Mouse (Mus musculus): ENCODE data around the gene Eif3a.

Gene Eif3a

DNA sequence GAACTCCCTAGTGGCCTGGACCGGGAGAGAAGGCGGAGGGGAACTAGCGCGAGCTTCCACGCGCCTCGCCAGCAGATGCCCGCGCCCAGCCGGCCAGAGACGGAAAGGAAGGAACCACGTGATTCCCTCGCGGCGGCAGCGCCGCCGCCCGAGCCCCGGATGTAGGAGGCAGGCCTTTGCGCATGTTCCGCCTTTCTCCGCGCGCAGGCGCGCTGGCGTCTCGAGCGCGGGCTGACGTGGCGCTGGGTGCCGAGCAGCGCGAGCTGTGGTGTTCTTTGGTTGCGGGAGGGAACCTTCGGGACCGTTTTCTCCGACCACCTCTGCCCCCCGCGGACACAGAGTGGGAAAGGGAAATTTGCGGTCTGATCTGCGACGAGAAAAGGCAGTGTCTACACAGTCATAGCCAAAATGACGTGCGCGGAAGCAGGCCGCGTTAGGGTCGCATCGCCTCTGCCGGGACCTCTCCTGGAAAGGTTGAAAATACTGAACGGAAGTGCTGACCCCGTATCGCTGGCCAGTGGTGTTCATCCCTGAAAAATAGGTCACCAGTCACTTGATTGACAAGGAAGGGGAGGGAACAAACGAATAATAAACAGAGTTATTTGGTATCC, at the start of gene Eif3a:
Eif3a (minus strand) TSS at position 108 of the 611 bp plus-strand sequence.
- peak; percentile 93 to 95 for DNase-seq

GRCm38 (mm10) chr19:60837747-60838146, 47.3 kb upstream of the Eif3a start:
- DNase-seq = peak; percentile 61 to 72

DNA sequence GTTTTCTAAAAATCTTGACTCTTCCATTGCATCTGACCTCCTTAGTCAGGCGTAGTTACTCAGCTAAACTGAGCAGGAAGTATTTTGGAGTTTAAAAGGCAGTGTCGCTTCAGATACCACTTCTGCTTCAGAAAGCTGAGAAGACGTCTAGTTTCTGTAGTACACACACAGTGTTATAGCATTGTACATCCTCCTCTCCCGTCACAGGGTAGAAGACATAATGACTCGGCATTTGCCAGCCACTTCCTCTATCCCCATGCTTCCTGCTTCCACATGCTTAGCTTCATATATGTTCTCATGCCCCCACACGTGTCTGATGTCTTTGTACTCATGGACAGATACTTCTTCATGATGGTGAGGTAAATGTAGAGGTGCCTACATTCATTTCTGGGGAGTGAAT, 28.2 kb upstream of the Eif3a start:
- no peak for DNase-seq

DNA sequence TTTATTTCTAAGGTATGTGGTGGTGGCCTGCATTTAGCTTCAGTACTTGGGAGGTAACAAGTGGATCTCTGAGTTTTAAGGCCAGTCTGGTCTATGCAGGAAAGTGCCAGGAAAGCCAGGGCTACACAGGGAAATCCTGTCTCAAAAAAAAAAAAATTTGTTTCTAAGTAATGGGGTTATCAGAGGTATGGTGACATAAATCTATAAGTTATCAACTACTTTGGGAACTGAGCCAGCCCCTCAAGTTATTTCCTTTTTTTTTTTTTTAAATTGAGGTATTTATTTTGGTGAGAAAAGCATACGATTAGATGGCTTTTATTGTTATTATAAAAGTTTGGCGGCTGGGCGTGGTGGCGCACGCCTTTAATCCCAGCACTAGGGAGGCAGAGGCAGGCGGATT, 22.7 kb upstream of the Eif3a start:
- DNase-seq = no peak

DNA sequence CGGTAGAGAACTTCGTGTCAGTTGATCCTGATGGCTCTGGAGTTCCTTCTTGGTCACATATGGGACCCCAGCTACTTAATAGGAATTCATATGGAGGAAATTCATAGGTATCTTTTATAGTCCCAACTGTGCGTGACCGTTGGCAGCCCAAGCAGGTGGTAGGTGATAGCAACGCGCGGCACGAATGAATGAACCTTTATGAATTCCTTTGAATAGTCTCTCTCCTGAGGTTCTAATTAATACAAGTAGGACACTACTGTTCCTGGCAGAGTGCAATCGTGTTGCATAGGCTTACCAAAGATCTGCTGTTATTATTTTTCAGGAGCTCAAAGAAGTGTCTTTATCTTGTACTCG, 21.6 kb upstream of the Eif3a start:
- DNase-seq = no peak

- DNase-seq = peak; percentile 95 to 96
Observed at GRCm38 (mm10) chr19:60811098-60812035, 20.9 kb upstream of the Eif3a start, which contains the start of gene Fam45a. TSS of gene Fam45a (plus strand) at chr19:60811585.

DNA sequence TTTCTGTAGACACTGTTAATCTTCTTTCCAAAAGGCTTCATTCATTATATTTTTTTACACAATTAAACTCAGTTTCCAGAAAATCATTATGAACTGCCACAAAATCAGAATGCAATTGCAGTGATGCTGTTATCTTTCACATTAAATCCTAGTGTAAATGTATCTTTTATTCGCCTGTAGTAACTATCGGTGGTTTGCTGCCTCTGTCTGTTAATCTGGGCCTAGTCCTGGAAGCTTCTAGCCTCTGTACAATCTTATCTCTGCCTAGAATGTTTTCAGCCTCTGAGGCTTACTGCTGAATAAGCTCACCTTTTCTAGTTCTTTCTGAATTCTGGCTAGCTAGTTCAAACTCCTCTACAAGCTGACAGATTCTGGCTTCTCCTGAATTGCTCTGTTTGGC, 19.5 kb upstream of the Eif3a start:
- no peak for DNase-seq

DNA sequence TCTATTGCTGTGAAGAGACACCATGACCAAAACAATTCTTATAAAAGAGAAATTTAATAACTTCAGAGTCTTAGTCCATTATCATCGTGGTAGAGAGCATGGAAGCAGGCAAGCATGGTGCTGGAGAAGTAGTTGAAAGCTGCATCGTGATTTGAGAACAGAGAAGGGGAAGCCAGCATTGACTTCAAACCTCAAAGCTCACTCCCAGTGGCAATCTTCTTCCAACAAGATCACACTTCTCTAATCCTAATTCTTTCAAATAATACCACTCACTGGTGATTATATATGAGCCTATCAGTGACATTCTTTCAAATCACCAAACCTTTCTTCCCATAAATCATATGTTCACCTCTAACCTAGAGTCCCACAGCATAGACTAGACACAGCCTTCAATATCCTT, 14.4 kb upstream of the Eif3a start:
- no peak for DNase-seq

- DNase-seq = no peak
Observed at GRCm38 (mm10) chr19:60799867-60800569, 9.6 kb upstream of the Eif3a start.

DNA sequence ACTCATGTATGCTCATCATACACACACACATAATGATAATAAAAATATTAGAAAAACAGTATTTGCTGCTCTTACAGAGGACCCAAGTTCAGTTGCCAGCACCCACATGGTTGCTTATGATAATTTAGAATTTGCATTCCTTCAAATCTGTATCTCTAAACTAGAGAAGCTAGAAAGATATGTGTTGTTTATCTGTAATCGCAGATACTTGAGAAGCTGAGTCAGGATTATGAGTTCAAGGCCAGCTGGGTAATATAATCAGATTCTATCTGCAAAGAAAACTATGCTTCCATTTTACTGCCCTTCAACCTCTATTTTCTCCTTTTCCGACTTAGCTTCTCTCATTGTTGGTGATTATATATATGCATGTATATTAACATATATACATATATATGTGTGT, 7.0 kb upstream of the Eif3a start:
- no peak for DNase-seq

DNA sequence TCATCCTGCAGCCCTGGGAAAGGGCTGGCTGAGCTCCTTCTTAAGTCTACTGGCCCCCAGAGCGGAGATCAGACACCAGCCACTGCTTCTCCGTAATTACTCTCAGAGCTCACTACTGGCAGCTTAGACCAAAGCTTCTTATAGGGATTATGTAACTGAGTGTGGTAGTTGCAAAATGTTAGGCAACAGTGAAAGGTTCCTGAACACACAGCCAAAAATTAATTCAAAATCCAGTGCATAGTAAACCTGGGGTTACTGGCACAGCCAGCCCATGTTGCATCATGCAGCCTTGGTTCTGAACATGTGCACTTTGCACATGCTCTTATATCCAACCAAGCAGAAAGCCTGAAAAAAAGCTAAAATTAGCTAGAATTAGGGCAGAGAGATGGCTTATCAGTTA, 4.8 kb upstream of the Eif3a start:
- peak; percentile 55 to 70 for DNase-seq

- no peak for DNase-seq
Observed at GRCm38 (mm10) chr19:60793170-60793707, 2.8 kb upstream of the Eif3a start.

DNA sequence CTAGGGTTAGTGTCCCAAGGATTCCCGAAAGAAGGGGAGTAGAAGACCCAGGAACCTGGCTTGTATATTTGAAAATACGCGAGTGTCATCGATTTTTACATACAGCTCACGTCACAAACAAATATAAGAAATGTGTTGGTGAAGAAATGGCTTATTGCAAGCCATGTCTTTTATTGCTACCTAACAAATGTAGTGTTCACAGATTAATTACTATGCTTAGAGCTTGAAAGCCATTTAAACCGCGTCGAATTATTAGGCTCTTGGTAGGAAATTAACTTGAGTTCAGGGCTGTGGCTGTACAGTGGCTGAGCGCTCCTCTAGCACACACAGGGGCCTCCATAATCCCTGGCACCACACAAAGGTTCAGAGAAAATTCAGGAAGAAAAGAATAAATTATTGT, 706 bp upstream of the Eif3a start:
- DNase-seq = no peak

- DNase-seq = peak; percentile 61 to 69
Observed at GRCm38 (mm10) chr19:60789919-60790506, 445 bp downstream of the Eif3a start.

- DNase-seq = no peak
Observed at GRCm38 (mm10) chr19:60789452-60789851, 1.0 kb downstream of the Eif3a start.

DNA sequence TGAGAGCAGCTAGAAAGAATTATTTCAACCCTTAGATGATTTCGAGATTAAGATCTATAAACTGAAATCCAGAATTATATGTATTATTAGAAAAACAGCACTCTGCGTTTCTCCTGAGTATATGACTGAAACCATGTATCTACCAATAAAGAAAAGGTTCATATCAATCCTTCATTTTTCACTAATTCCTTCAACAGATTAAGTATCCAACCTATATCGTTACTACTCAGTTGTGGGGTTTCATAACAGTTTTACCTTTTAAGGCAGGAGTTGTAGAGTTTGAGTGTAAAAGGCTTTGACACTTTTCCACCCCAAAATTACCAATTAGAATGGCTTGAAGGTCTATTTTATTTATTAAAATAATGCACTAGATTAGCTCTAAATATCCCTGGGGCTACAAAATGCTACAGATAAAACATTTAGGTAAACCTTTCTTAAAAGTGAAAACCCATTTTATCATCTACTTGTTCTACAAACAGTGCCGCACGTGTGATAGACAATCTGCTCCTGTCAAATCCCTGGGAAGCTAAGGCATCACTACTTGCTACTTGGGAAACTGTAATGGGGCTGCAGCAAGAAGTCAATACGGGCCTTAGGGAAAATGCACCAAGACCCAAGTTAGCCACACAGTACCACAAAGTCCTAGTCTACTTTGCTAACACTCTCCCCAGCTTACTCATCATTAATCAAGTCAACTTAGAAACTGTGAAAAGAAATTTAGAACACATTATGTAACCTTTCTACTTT, 2.1 kb downstream of the Eif3a start:
- DNase-seq = no peak

GRCm38 (mm10) chr19:60787465-60788150, 2.9 kb downstream of the Eif3a start:
- DNase-seq = no peak

GRCm38 (mm10) chr19:60784712-60785111, 5.7 kb downstream of the Eif3a start:
- no peak for DNase-seq

- DNase-seq = no peak
Observed at GRCm38 (mm10) chr19:60782034-60782433, 8.4 kb downstream of the Eif3a start.

DNA sequence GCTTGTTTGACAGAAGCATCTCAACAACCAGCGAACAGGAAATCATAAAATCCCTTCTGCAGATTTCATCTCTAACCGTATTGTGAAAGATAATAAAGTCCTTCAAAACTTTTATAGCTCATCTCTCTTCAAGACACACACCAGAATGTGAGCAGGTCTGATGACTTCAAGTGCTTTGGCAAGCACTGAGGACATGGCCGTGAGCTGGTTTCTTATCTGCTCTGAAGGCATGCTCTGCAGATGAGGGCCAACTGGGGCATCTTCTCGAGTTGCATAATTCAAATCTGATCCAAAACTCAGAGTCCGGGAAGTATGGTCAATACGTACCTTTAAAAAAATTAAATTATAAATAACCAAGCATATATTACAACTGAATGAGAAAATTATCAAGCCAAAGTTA, 17.1 kb downstream of the Eif3a start:
- DNase-seq = no peak
